Comparison of ENCODE assay signal across 8 mouse cellular contexts in the genomic region with DNA sequence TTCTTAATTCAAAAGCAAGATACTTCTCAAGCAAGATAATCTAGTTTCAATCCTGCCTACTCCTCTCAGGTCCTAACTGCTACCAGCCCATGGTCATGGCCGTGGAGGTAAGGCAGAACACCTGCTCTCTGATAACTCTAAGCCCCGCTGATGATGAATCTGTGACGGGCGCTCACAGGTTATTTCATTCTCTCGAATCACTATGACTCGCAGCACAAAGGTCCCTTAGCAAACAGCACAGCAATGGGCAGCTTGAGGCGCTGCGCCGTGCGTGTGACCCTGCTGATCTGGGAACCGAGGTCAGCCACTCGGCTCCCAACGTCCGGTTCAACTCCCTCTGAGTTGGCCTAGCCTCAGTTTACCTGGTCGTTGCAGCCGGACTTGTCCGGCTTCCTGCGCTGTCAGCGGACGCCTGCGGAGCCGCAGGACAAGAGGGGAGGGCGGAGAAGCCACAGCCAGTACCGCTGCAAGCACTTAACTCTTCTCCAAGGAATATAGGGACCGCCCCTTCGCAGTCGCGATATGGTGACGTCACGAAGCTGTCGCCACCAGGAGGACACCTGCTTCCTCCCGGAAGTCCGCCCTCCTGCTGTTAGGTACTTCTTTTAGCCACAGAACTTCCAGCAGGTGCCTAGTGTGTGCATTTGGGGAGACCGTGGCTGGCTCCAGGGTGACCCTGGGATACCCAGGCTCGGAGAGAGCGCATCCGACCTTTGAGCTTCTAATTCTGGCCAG. TPM values are rescaled to one million over a fixed set of nuclear protein-coding genes. Genes with fewer than 3 reads are reported as not detected.
DNase-seq lines count a peak whose midpoint lies in the region; ATAC-seq and TF ChIP-seq lines count a peak whose summit lies in the region.

Gene Fahd2a (minus strand): TSS at position 511 of the 735 bp plus-strand sequence.

- H3K9ac ChIP-seq in ES-E14 (ENCODE audit: insufficient read depth, low read depth, low read length, poor library complexity, severe bottlenecking): peak within 1 kb of the TSS; percentile 84
- H3K9ac ChIP-seq in forebrain, embryonic 16.5 days (replicated peaks; ENCODE audit: low read depth, low read length): peak within 1 kb of the TSS; percentile 83
- H3K9ac ChIP-seq in lung, embryonic 14.5 days: peak within 1 kb of the TSS; percentile 57

- intact Hi-C loops in heart, postnatal 36 days (cut with DNase I): no loop called here

- peak; percentile 97 for ATAC-seq in forebrain, embryonic 16.5 days
- peak; percentile 93 for ATAC-seq in lung, embryonic 14.5 days (ENCODE audit: insufficient read depth)

- H3K27ac ChIP-seq in ES-E14 (ENCODE audit: insufficient read depth, low read depth, low read length, poor library complexity, severe bottlenecking): no peak within 1 kb of the TSS
- no peak within 1 kb of the TSS; the same call in 1 of the 2 replicates for H3K27ac ChIP-seq in forebrain, embryonic 16.5 days (ENCODE audit: low read length)
- H3K27ac ChIP-seq in layer of hippocampus, adult 2 months: peak within 1 kb of the TSS; percentile 86
- 0 out of 2 replicates have a peak within 1 kb of the TSS, but pooled peaks have one; percentile 32 for H3K27ac ChIP-seq in lung, embryonic 14.5 days (ENCODE audit: low read depth)
- H3K27ac ChIP-seq in olfactory bulb, adult 2 months (ENCODE audit: insufficient read depth, low read depth, low read length): peak within 1 kb of the TSS; percentile 40; the same call in 1 of the 2 replicates
- H3K27ac ChIP-seq in thymus, adult 2 months (ENCODE audit: control insufficient read depth, insufficient read depth, low read length): no peak within 1 kb of the TSS

- H3K36me3 ChIP-seq in ES-E14 (ENCODE audit: control insufficient read depth, insufficient read depth, low read length, poor library complexity, severe bottlenecking): no peaks in the 10 kb centered on the region
- H3K36me3 ChIP-seq in forebrain, embryonic 16.5 days (ENCODE audit: control insufficient read depth, insufficient read depth): no peaks in the 10 kb centered on the region
- no peaks in the 10 kb centered on the region for H3K36me3 ChIP-seq in lung, embryonic 14.5 days (ENCODE audit: insufficient read depth)
- H3K36me3 ChIP-seq in thymus, adult 2 months (ENCODE audit: control insufficient read depth, insufficient read depth, low read length): no peaks in the 10 kb centered on the region

- H3K27me3 ChIP-seq in forebrain, embryonic 16.5 days (replicated peaks; ENCODE audit: control insufficient read depth, insufficient read depth, low read length): no peaks in the 10 kb centered on the region
- no peaks in the 10 kb centered on the region for H3K27me3 ChIP-seq in lung, embryonic 14.5 days (ENCODE audit: insufficient read depth, low read length)
- H3K27me3 ChIP-seq in thymus, adult 2 months (ENCODE audit: control insufficient read depth, insufficient read depth, low read length): no peaks in the 10 kb centered on the region

- peak; percentile 71 for TF ChIP-seq POLR2A in olfactory bulb, adult 2 months (IDR thresholded peaks at IDR 0.05; ENCODE audit: insufficient read depth, low read depth, low read length)
- TF ChIP-seq POLR2A in thymus, adult 2 months (IDR thresholded peaks at IDR 0.05; ENCODE audit: control insufficient read depth, extremely low read depth, insufficient read depth, low read length, poor library complexity): no peak

- peaks cover 0 to 6% of the 10 kb centered on the region in 2 experiments; a peak in 1 of 4 replicates for H3K4me1 ChIP-seq in ES-E14 (ENCODE audit: control insufficient read depth in 2 of 2, insufficient read depth in 2 of 2, low read length in 2 of 2, poor library complexity in 1 of 2)
- H3K4me1 ChIP-seq in forebrain, embryonic 16.5 days (replicated peaks; ENCODE audit: control insufficient read depth, insufficient read depth, low read length): peaks cover 16% of the 10 kb centered on the region
- H3K4me1 ChIP-seq in lung, embryonic 14.5 days (ENCODE audit: insufficient read depth): 0 out of 2 replicates have a peak, but pooled peaks cover 3% of the 10 kb centered on the region
- H3K4me1 ChIP-seq in olfactory bulb, adult 2 months (ENCODE audit: control insufficient read depth, insufficient read depth, low read length): peaks cover 4% of the 10 kb centered on the region
- peaks cover 7% of the 10 kb centered on the region for H3K4me1 ChIP-seq in thymus, adult 2 months (replicated peaks; ENCODE audit: control insufficient read depth, insufficient read depth, low read length)

- H3K9me3 ChIP-seq in ES-E14 (ENCODE audit: control insufficient read depth, insufficient read depth, low read depth, low read length): no peaks in the 10 kb centered on the region
- H3K9me3 ChIP-seq in forebrain, embryonic 16.5 days (ENCODE audit: control insufficient read depth, low read length): no peaks in the 10 kb centered on the region
- H3K9me3 ChIP-seq in lung, embryonic 14.5 days (ENCODE audit: low read depth, low read length): no peaks in the 10 kb centered on the region

- peak; percentile 36; the same call in 1 of the 2 replicates for TF ChIP-seq CTCF in layer of hippocampus, adult 2 months (conservative IDR thresholded peaks at IDR 0.05)
- TF ChIP-seq CTCF in lung, embryonic 14.5 days (IDR thresholded peaks at IDR 0.05; ENCODE audit: low read depth): peak; percentile 20
- TF ChIP-seq CTCF in olfactory bulb, adult 2 months (IDR thresholded peaks at IDR 0.05; ENCODE audit: insufficient read depth, low read depth, low read length): no peak
- TF ChIP-seq CTCF in thymus, adult 2 months (IDR thresholded peaks at IDR 0.05; ENCODE audit: borderline replicate concordance, control insufficient read depth, extremely low read depth, insufficient read depth, low read length, poor library complexity): peak; percentile 36; the same call in 1 of the 2 replicates

- DNase-seq in ES-E14 (ENCODE audit: low read depth, low spot score): peak; percentile 93
- DNase-seq in cerebellum, adult 18-20 months: peak; percentile 90 to 92
- peak; percentile 76 to 79 for DNase-seq in heart, postnatal 36 days
- DNase-seq in layer of hippocampus, adult 2 months (ENCODE audit: low spot score in 2 of 2): peak; percentile 92 to 93
- peak; percentile 94 for DNase-seq in lung, embryonic 14.5 days
- peak; percentile 85 for DNase-seq in thymus, adult 2 months

- peak within 1 kb of the TSS; percentile 87 to 90 for H3K4me3 ChIP-seq in ES-E14 (ENCODE audit: insufficient read depth in 1 of 2, low read depth in 1 of 2, low read length in 2 of 2, poor library complexity in 1 of 2, severe bottlenecking in 1 of 2)
- peak within 1 kb of the TSS; percentile 89 for H3K4me3 ChIP-seq in forebrain, embryonic 16.5 days (replicated peaks; ENCODE audit: low read length)
- H3K4me3 ChIP-seq in layer of hippocampus, adult 2 months: peak within 1 kb of the TSS; percentile 77
- peak within 1 kb of the TSS; percentile 65 for H3K4me3 ChIP-seq in lung, embryonic 14.5 days (ENCODE audit: low read depth, low read length)
- peak within 1 kb of the TSS; percentile 82 for H3K4me3 ChIP-seq in olfactory bulb, adult 2 months (ENCODE audit: insufficient read depth, low read depth, low read length)
- peak within 1 kb of the TSS; percentile 85 for H3K4me3 ChIP-seq in thymus, adult 2 months (ENCODE audit: control insufficient read depth, insufficient read depth, low read length)

- in situ Hi-C loops in ES-E14 (cut with MboI; ENCODE audit: low sequenced_read_pairs in 2 of 2, unreplicated experiment in 2 of 2): no loop called here

- peak within 1 kb of the TSS; percentile 64 for H3K4me2 ChIP-seq in forebrain, embryonic 16.5 days (ENCODE audit: low read length)
- peak within 1 kb of the TSS; percentile 87 for H3K4me2 ChIP-seq in lung, embryonic 14.5 days

- WGBS in forebrain, embryonic 16.5 days: 2% methylated on average over 37 of the region's 37 CpGs
- 4% methylated on average over 37 of the region's 37 CpGs for WGBS in lung, embryonic 14.5 days
- WGBS in olfactory bulb, adult 2 months: 2% methylated on average over 37 of the region's 37 CpGs
- 4% methylated on average over 37 of the region's 37 CpGs for WGBS in thymus, adult 2 months

TF ChIP-seq in ES-E14, 5 proteins besides CTCF, POLR2A, EP300 and RAD21:
- TF ChIP-seq MAFK (IDR thresholded peaks at IDR 0.05; ENCODE audit: insufficient read depth, low read depth, low read length) (no peak), HCFC1 (IDR thresholded peaks at IDR 0.05; ENCODE audit: borderline replicate concordance, insufficient read depth, low read length) (peak; percentile 82), ZC3H11A (IDR thresholded peaks at IDR 0.05; ENCODE audit: borderline replicate concordance, low read depth, low read length) (no peak), ZNF384 (IDR thresholded peaks at IDR 0.05; ENCODE audit: low read depth, low read length) (no peak)

RNA-seq across cellular contexts. Expression of gene Fahd2a, which starts in this region (rescaled TPM):
- 6.6 and 8.7 TPM in 2 replicates for total RNA-seq in ES-E14 (2012; rRNA removed)
- 26.1 and 26.8 TPM in 2 replicates for polyA plus RNA-seq in forebrain, embryonic 16.5 days (2015; fragmentation: Nextera tagmentation; extraction: Ambion mirVana)
- 10 to 100 TPM; 34.1 to 44.3 TPM for total RNA-seq in heart, postnatal 36 days (2021)
- 10 to 100 TPM; 19.8 to 21.6 TPM for total RNA-seq in layer of hippocampus, adult 2 months (2021)
- 18.7 and 25.0 TPM in 2 replicates for polyA plus RNA-seq in lung, embryonic 14.5 days (2014; fragmentation: Nextera tagmentation; extraction: Ambion mirVana)
- polyA plus RNA-seq in olfactory bulb, adult 2 months (2012; ENCODE audit: insufficient read depth, insufficient read length, low replicate concordance, missing spikeins): not detected in 2 replicates
- polyA plus RNA-seq in thymus, adult 2 months (2012; rRNA removed): 13.4 and 17.0 TPM in 2 replicates

Comparison
In these comparisons a context has a peak if more than half of its experiments do, and no peak if none do; other contexts are left out.
1. RNA of gene Fahd2a (polyA plus RNA-seq): 26.1 to 26.8 TPM in forebrain, embryonic 16.5 days, 18.7 to 25.0 TPM in lung, embryonic 14.5 days and 13.4 to 17.0 TPM in thymus, adult 2 months; not detected in olfactory bulb, adult 2 months; every median in the first group is over 10 times any median in the second.
2. H3K27ac ChIP-seq: peak in layer of hippocampus, adult 2 months (single experiment), lung, embryonic 14.5 days (single experiment) and olfactory bulb, adult 2 months (single experiment); none in ES-E14 (single experiment), forebrain, embryonic 16.5 days (single experiment) and thymus, adult 2 months (single experiment).
3. Peak in every context shown above with its lines, with median percentiles within 50 percentile points of each other: DNase-seq, H3K4me3 ChIP-seq and H3K9ac ChIP-seq.